Mouse (Mus musculus) lung, postnatal 0 days (tissue): ENCODE results near the gene Gm20388.

Experiments used
- CTCF ChIP-seq: IDR thresholded peaks from 2 replicates; pipeline ENCODE4 v1.5.1; 2016; ENCODE audit warnings: antibody characterized with exemption, mild to moderate bottlenecking
- EP300 ChIP-seq: IDR thresholded peaks from 2 replicates; pipeline ENCODE4 v1.6.1; 2016; ENCODE audit warnings: antibody characterized with exemption, mild to moderate bottlenecking, control low read depth

DNA sequence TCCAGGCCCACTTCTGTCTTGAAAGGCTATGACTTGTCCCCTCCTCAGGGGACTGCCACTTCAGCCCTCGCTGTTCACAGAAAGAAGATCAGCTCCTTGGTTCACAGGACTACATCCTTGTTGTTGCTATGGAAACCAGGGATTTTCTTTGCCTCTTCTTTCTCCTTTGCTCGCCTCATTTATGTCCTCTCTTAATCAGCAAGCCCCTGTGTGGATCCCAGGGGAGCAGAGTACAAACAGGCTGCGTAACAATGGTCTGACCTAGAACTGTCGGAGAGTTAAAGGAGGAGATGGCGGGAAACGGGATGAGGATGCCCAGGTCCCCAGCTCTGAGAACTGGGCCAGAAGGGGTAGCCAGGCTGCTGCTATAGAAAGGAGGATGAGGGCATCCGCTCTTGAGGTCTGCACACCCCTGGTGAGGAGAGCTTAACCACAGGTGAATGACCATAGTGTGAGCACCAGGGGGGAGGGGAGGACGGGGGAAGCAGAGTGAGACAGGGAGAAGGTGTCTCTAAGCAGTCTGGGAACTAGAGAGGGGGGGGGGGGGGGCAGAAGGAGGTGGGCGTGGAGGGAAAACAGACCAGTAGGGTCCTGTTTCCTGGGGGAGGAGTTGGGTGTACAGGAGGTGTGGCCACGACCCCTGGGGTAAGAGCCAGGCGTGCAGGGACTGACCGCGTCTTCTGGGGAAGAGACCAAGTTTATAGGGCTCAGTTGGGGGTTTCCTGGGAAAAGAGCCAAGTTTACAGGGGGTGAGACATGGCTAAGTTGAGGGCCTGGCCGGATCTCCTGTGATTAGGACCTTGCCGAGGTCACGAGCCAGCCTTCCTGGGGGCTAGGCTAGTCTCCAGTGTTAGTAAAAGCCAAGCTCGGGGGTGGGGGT is 1787.3 kb downstream of the Gm20388 start:
- TF ChIP-seq CTCF (no peak), EP300 (no peak)
